Mouse (Mus musculus) embryonic facial prominence, embryonic 15.5 days (tissue): ENCODE results near the gene Atat1. TPM values are rescaled to one million over a fixed set of nuclear protein-coding genes. Genes with fewer than 3 reads are reported as not detected.
A peak's percentile ranks its signal among the peaks of the same experiment; 100 is the strongest.

Experiments used
- ATAC-seq: fragments of 200-750 bp; cut with Nextera tagmentation; 2 replicates; pipeline ENCODE4 v1.8.0; 2017; ENCODE audit warnings: low read depth, moderate TSS enrichment; ENCODE audit not compliant: insufficient number of reproducible peaks, low FRiP score, low TSS enrichment
- H3K27ac ChIP-seq: fragments of 300-500 bp; sonication (generic); replicated peaks from 2 replicates; pipeline ENCODE4 v1.5.1; 2015; ENCODE audit warnings: mild to moderate bottlenecking, inconsistent platforms
- H3K27me3 ChIP-seq: fragments of 300-500 bp; sonication (generic); 2 replicates; pipeline ENCODE4 v1.6.1; 2015; ENCODE audit warnings: inconsistent platforms
- H3K36me3 ChIP-seq: fragments of 300-500 bp; sonication (generic); 2 replicates; pipeline ENCODE4 v1.6.1; 2015; ENCODE audit warnings: mild to moderate bottlenecking, inconsistent platforms
- H3K4me1 ChIP-seq: fragments of 300-500 bp; sonication (generic); 2 replicates; pipeline ENCODE4 v1.6.1; 2015; ENCODE audit warnings: inconsistent platforms
- H3K4me2 ChIP-seq: fragments of 300-500 bp; sonication (generic); replicated peaks from 2 replicates; pipeline ENCODE4 v1.6.1; 2015; ENCODE audit warnings: mild to moderate bottlenecking, inconsistent platforms
- H3K4me3 ChIP-seq: fragments of 300-500 bp; sonication (generic); replicated peaks from 2 replicates; pipeline ENCODE4 v1.5.1; 2015; ENCODE audit warnings: mild to moderate bottlenecking, inconsistent platforms
- H3K9ac ChIP-seq: fragments of 300-500 bp; sonication (generic); 2 replicates; pipeline ENCODE4 v1.6.1; 2015; ENCODE audit warnings: inconsistent platforms
- H3K9me3 ChIP-seq: fragments of 300-500 bp; sonication (generic); replicated peaks from 2 replicates; pipeline ENCODE4 v1.6.1; 2016; ENCODE audit warnings: inconsistent platforms
- WGBS: fragments of 180-500 bp; shearing (Covaris S2); methylation state at CpG from one replicate; pipeline ENCODE4 v1.1.7; 2015; 5-methylcytosine and 5-hydroxymethylcytosine counted together
- polyA plus RNA-seq: library from polyadenylated mRNA; unstranded; fragments of >200 nt; fragmentation: Nextera tagmentation; extraction: Ambion mirVana; gene quantifications from 2 replicates; pipeline ENCODE4 v1.2.1, GENCODE M21; 2015

Atat1 gene
- polyA plus RNA-seq, 1 experiment from 2014 or later, result 77.7 TPM

GRCm38 (mm10) chr17:35927471-35927870 is 17.6 kb upstream of the Atat1 start:
- Histone ChIP-seq H3K9ac (no peak overlapping the region), H3K27ac (no peak overlapping the region), H3K4me2 (no peak overlapping the region), H3K36me3 (peaks cover 83% of the 10 kb centered on the region), H3K9me3 (no peaks in the 10 kb centered on the region), H3K27me3 (no peaks in the 10 kb centered on the region), H3K4me1 (no peaks in the 10 kb centered on the region; the same call in 1 of the 2 replicates), H3K4me3 (no peak overlapping the region)
- WGBS, result 77% methylated on average over 1 of the region's 1 CpGs
- no peak for ATAC-seq

DNA sequence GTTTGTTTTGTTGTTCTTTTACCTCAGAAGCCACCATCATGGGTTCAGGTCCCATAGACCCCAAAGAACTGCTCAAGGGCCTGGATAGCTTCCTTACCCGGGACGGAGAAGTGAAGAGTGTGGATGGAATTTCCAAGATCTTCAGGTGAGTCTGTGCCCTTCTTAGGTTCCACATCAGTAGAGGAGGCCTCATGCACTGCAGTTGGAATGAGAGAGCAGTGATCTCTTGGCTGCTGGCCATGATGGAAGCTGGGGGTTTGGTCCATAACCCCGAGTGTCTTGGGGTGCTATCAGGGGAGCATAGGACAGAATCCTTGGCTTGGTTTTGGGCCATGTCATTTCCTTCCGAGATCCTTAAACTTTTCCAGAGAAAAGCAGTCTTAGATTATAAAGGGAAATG is 13.4 kb upstream of the Atat1 start:
- no peak overlapping the region for H3K4me2 ChIP-seq
- no peaks in the 10 kb centered on the region for H3K27me3 ChIP-seq
- ATAC-seq, result no peak
- WGBS, result 89% methylated on average over 4 of the region's 4 CpGs
- peaks cover 18% of the 10 kb centered on the region for H3K4me1 ChIP-seq
- H3K27ac ChIP-seq, result no peak overlapping the region
- no peak overlapping the region for H3K9ac ChIP-seq
- no peaks in the 10 kb centered on the region for H3K9me3 ChIP-seq
- H3K4me3 ChIP-seq, result no peak overlapping the region
- H3K36me3 ChIP-seq, result peaks cover 52% of the 10 kb centered on the region

GRCm38 (mm10) chr17:35922566-35922965 is 12.7 kb upstream of the Atat1 start:
- H3K4me2 ChIP-seq, result no peak overlapping the region
- H3K27me3 ChIP-seq, result no peaks in the 10 kb centered on the region
- H3K9ac ChIP-seq, result no peak overlapping the region
- H3K4me3 ChIP-seq, result no peak overlapping the region
- peaks cover 44% of the 10 kb centered on the region for H3K36me3 ChIP-seq
- no peaks in the 10 kb centered on the region for H3K9me3 ChIP-seq
- H3K27ac ChIP-seq, result no peak overlapping the region
- 79% methylated on average over 3 of the region's 3 CpGs for WGBS
- ATAC-seq, result no peak
- H3K4me1 ChIP-seq, result peaks cover 18% of the 10 kb centered on the region

DNA sequence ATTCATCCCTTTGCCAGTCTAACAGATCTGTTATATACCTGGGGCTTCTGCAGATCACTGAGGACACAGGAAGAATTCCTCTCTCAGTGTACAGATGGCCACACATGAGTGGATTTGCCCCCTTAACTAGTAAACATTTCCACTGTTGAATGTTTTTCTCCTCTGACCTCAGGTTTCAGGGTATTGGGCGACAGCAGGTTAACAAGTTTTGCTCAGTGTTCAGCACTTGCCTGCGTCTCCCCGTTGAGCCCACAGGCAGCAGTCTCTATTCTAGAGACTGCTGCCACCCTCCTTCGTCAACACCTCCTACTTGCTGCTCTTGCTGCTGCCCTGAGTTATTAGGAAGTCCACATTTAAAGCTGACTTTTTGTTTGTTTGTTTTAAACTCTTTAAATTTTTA is 11.8 kb upstream of the Atat1 start:
- ATAC-seq, result no peak
- peaks cover 38% of the 10 kb centered on the region for H3K36me3 ChIP-seq
- no peak overlapping the region for H3K4me2 ChIP-seq
- peaks cover 18% of the 10 kb centered on the region for H3K4me1 ChIP-seq
- no peak overlapping the region for H3K27ac ChIP-seq
- no peaks in the 10 kb centered on the region for H3K27me3 ChIP-seq
- H3K9me3 ChIP-seq, result no peaks in the 10 kb centered on the region
- H3K9ac ChIP-seq, result no peak overlapping the region
- no peak overlapping the region for H3K4me3 ChIP-seq
- 80% methylated on average over 4 of the region's 4 CpGs for WGBS

DNA sequence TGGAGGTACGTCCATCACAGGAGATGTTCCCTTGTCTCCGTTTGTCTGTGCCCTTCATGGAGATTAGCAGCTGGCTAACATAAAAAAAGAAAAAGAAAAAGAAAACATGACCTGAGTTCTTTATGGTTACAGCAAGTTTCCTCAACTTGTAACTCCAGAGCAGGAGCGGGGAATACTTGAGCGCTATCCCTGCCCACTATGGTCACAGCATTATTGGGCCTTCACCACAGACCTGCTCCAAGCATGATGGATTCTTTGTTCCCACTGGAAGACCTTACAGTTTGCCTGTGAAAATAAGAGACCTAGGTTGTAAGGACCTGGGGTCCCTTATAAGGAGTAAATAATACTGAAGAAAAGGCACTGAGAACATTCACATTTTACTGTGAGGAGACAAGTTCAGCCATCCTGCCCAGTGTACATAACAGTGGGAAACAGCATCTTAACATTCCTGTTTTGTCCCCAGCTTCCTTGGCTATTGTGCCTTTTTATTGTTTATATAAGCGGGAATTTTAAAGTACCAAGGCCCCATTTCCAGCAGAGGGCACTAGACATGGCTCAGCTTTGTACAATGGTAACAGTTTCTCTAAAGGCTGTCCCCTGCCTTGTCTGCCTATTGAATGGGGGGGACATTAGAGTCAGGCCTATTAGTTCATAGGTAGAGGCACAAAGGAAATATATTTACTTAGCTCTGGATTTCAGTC is 11.1 kb upstream of the Atat1 start:
- ATAC-seq, result no peak
- no peak overlapping the region for H3K9ac ChIP-seq
- H3K4me3 ChIP-seq, result no peak overlapping the region
- H3K27me3 ChIP-seq, result no peaks in the 10 kb centered on the region
- H3K36me3 ChIP-seq, result peaks cover 31% of the 10 kb centered on the region
- H3K4me1 ChIP-seq, result peaks cover 18% of the 10 kb centered on the region
- H3K9me3 ChIP-seq, result no peaks in the 10 kb centered on the region
- H3K4me2 ChIP-seq, result no peak overlapping the region
- 75% methylated on average over 5 of the region's 5 CpGs for WGBS
- H3K27ac ChIP-seq, result peak overlapping the region; percentile 98; the same call in 1 of the 2 replicates

DNA sequence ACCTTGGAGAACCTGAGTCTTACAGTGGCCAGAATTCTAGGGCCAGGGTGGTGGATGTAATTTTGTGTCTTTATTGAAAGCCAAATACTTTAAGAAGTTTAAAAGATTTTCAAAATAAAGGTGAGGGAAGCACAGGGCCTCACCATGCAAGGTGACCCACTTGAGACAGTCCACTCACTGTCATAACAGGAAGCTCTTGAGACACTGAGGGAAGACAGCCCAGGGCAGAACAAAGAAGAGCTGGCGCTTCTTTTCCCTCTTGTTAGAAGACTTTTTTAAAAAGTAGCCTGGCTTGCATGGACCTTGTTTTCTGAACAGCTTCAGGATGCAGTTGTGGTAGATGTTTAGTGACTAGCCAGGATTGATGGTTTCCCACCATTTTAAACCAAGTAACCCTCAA is 10.5 kb upstream of the Atat1 start:
- ATAC-seq, result no peak
- Histone ChIP-seq H3K4me3 (peak overlapping the region; percentile 80; the same call in 1 of the 2 replicates), H3K9me3 (no peaks in the 10 kb centered on the region), H3K4me2 (0 out of 2 replicates have a peak overlapping the region, but pooled peaks have one; percentile 86), H3K36me3 (peaks cover 25% of the 10 kb centered on the region), H3K27ac (peak overlapping the region; percentile 98), H3K9ac (no peak overlapping the region), H3K27me3 (no peaks in the 10 kb centered on the region), H3K4me1 (peaks cover 21% of the 10 kb centered on the region)
- 62% methylated on average over 1 of the region's 1 CpGs for WGBS

GRCm38 (mm10) chr17:35919864-35920301 is 10.0 kb upstream of the Atat1 start:
- Histone ChIP-seq H3K4me1 (peaks cover 26% of the 10 kb centered on the region), H3K27me3 (no peaks in the 10 kb centered on the region), H3K4me2 (peak overlapping the region; percentile 86), H3K9ac (peak overlapping the region; percentile 31; the same call in 1 of the 2 replicates), H3K4me3 (peak overlapping the region; percentile 80), H3K9me3 (no peaks in the 10 kb centered on the region), H3K27ac (peak overlapping the region; percentile 98), H3K36me3 (peaks cover 20% of the 10 kb centered on the region)
- 45% methylated on average over 6 of the region's 6 CpGs for WGBS
- no peak for ATAC-seq

- peak overlapping the region; percentile 86 for H3K4me2 ChIP-seq
- no peaks in the 10 kb centered on the region for H3K27me3 ChIP-seq
- H3K4me3 ChIP-seq, result peak overlapping the region; percentile 80
- WGBS, result 13% methylated on average over 7 of the region's 7 CpGs
- no peaks in the 10 kb centered on the region for H3K9me3 ChIP-seq
- peak overlapping the region; percentile 76 for H3K9ac ChIP-seq
- peak; percentile 34 for ATAC-seq
- H3K36me3 ChIP-seq, result peaks cover 13% of the 10 kb centered on the region
- H3K27ac ChIP-seq, result peak overlapping the region; percentile 98
- peaks cover 31% of the 10 kb centered on the region for H3K4me1 ChIP-seq
These were observed 9.3 kb upstream of the Atat1 start for GRCm38 (mm10) chr17:35919060-35919715.

DNA sequence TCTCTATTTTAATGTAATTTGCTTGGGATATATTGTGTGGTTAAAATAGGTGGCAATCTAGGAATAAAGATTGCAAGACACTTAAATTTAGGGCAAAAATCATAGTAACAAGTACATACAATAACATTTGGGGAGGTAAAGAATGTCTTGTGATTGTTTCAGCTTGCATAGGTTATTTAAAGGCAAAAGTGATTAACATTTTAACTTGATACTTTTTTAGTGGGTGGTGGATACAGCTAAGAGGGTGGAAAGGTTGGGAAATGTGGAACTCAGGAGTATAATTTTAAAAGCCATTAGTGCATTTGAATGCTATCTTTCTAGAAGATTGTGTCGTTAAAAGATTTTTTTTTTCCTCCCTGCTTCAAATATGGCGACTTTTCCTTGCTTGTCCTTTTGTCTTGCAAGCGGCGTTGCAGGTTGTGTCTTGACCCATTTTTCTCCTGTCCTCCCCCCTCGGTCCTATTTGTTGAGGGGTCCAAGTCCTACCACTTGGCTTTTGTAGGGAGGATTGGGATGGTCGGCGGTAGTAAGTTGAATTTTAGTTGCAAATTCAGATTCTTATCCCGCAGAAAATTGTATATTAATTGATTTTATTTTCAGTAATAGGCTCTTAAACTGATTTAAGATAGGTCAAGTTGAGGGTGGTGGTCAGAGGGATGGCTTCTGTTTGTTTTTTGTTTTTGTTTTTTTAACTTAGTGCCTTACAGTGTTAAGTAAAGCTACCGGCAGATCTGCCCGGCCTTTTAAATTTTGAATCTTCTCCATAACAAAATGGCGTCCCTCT is 8.6 kb upstream of the Atat1 start:
- Histone ChIP-seq H3K27ac (peak overlapping the region; percentile 98), H3K27me3 (no peaks in the 10 kb centered on the region), H3K4me3 (peak overlapping the region; percentile 80), H3K4me1 (peaks cover 31% of the 10 kb centered on the region), H3K9me3 (no peaks in the 10 kb centered on the region), H3K4me2 (peak overlapping the region; percentile 86), H3K9ac (peak overlapping the region; percentile 76), H3K36me3 (peaks cover 6% of the 10 kb centered on the region)
- no peak for ATAC-seq
- under 1% methylated on average over 11 of the region's 11 CpGs for WGBS

DNA sequence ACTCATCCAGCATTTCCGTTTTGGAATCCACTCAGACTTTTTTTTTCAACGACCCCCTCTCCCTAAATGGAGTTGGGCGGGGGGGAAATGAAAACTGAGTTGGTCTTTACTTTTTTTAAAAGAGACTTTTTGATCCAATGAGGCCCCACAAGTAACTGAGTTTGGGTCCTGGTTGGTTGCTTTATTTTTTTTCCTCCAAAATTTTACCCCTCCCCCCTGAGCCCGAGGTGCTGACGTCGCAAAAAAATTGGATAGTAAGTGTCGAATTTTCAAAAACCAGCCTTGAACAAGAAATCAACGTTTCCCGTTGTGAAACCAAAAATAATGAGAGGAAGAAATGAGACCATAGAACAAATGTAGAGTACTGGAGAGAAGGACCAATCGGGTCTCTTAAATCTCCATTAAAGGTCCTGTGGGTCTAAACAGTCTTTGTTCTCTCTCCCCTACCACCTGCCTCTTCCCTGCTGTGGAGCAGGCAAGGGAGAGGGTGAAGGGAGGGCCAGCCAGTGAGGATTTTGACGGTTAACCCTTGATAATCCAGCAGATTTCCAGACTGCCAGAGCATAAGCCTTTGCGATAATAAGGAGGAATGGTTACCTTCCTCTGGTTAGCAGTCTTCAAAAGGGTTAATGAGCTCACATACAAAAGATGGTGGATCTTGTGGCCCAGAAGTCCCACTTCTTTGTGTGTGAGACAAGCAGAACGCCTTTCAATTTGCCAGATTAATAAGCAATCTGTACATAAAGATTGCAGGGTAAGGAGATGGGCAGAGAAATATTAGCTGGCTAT is 7.8 kb upstream of the Atat1 start:
- ATAC-seq, result no peak
- WGBS, result 0% methylated on average over 13 of the region's 13 CpGs
- H3K4me1 ChIP-seq, result peaks cover 31% of the 10 kb centered on the region

More for the DNA sequence above, 7.8 kb upstream of the Atat1 start:
- peak overlapping the region; percentile 76 for H3K9ac ChIP-seq
- peak overlapping the region; percentile 98 for H3K27ac ChIP-seq
- H3K36me3 ChIP-seq, result peaks cover 8% of the 10 kb centered on the region
- no peaks in the 10 kb centered on the region for H3K27me3 ChIP-seq
- peak overlapping the region; percentile 80 for H3K4me3 ChIP-seq
- H3K4me2 ChIP-seq, result peak overlapping the region; percentile 86
- H3K9me3 ChIP-seq, result no peaks in the 10 kb centered on the region
